Mouse (Mus musculus): ENCODE data around the gene Inka2.
A peak's percentile ranks its signal among the peaks of the same experiment; 100 is the strongest.

Gene Inka2

GRCm38 (mm10) chr3:105704031-105705008 is at the start of gene Inka2:
Inka2 (plus strand) TSS chr3:105704599.
- TF ChIP-seq GATA4 (IDR thresholded peaks at IDR 0.05; ENCODE audit: insufficient replicate concordance, low read length), result peak; percentile 52; the same call in 1 of the 2 replicates

GRCm38 (mm10) chr3:105655031-105655585 is 49.3 kb upstream of the Inka2 start:
- no peak for TF ChIP-seq GATA4 (IDR thresholded peaks at IDR 0.05; ENCODE audit: insufficient replicate concordance, low read length)

- no peak for TF ChIP-seq GATA4 (IDR thresholded peaks at IDR 0.05; ENCODE audit: insufficient replicate concordance, low read length)
These were observed 43.9 kb upstream of the Inka2 start for GRCm38 (mm10) chr3:105660530-105660929.

- no peak for TF ChIP-seq GATA4 (IDR thresholded peaks at IDR 0.05; ENCODE audit: insufficient replicate concordance, low read length)
These were observed 41.4 kb upstream of the Inka2 start for GRCm38 (mm10) chr3:105663043-105663442.

- TF ChIP-seq GATA4 (IDR thresholded peaks at IDR 0.05; ENCODE audit: insufficient replicate concordance, low read length), result no peak
These were observed 39.2 kb upstream of the Inka2 start for GRCm38 (mm10) chr3:105665105-105665765.

GRCm38 (mm10) chr3:105666996-105667523 is 37.3 kb upstream of the Inka2 start:
- no peak for TF ChIP-seq GATA4 (IDR thresholded peaks at IDR 0.05; ENCODE audit: insufficient replicate concordance, low read length)

- TF ChIP-seq GATA4 (IDR thresholded peaks at IDR 0.05; ENCODE audit: insufficient replicate concordance, low read length), result no peak
These were observed 36.2 kb upstream of the Inka2 start for GRCm38 (mm10) chr3:105668161-105668560.

- no peak for TF ChIP-seq GATA4 (IDR thresholded peaks at IDR 0.05; ENCODE audit: insufficient replicate concordance, low read length)
These were observed 34.6 kb upstream of the Inka2 start for GRCm38 (mm10) chr3:105669776-105670175.

- no peak for TF ChIP-seq GATA4 (IDR thresholded peaks at IDR 0.05; ENCODE audit: insufficient replicate concordance, low read length)
These were observed 33.6 kb upstream of the Inka2 start for GRCm38 (mm10) chr3:105670801-105671200.

GRCm38 (mm10) chr3:105674595-105675218 is 29.7 kb upstream of the Inka2 start:
- TF ChIP-seq GATA4 (IDR thresholded peaks at IDR 0.05; ENCODE audit: insufficient replicate concordance, low read length), result no peak

- no peak for TF ChIP-seq GATA4 (IDR thresholded peaks at IDR 0.05; ENCODE audit: insufficient replicate concordance, low read length)
These were observed 28.5 kb upstream of the Inka2 start for GRCm38 (mm10) chr3:105675932-105676331.

GRCm38 (mm10) chr3:105680346-105680745 is 24.1 kb upstream of the Inka2 start:
- no peak for TF ChIP-seq GATA4 (IDR thresholded peaks at IDR 0.05; ENCODE audit: insufficient replicate concordance, low read length)

- TF ChIP-seq GATA4 (IDR thresholded peaks at IDR 0.05; ENCODE audit: insufficient replicate concordance, low read length), result no peak
These were observed 17.7 kb upstream of the Inka2 start for GRCm38 (mm10) chr3:105686394-105687323.

Measured in liver, adult (tissue).